Mouse (Mus musculus) neural tube, embryonic 11.5 days (tissue): ENCODE measurements at regions not wholly inside any gene's neighbourhood (a gene's known extent, or its start where the extent isn't known, plus 50 kb on each side); places are given as distances from the start of the nearest gene placed in this dataset.
A peak's percentile ranks its signal among the peaks of the same experiment; 100 is the strongest.

Experiments
- ATAC-seq: fragments of 200-750 bp; cut with Nextera tagmentation; 2 replicates; pipeline ENCODE4 v1.8.0; 2017; ENCODE audit warnings: moderate number of reproducible peaks, mild to moderate bottlenecking, moderate TSS enrichment, moderate library complexity; ENCODE audit not compliant: insufficient read depth, low FRiP score, low TSS enrichment
- DNase-seq: peaks from one replicate; pipeline ENCODE4 v3.0.0-alpha.2; 2015; ENCODE audit warnings: low spot score
- H3K27ac ChIP-seq: fragments of 300-500 bp; sonication (generic); 2 replicates; pipeline ENCODE4 v1.5.1; 2014; ENCODE audit warnings: low read depth, mild to moderate bottlenecking, low read length
- H3K27me3 ChIP-seq: fragments of 300-500 bp; sonication (generic); 2 replicates; pipeline ENCODE4 v1.6.1; 2014; ENCODE audit warnings: mild to moderate bottlenecking, low read length, mixed read lengths; ENCODE audit not compliant: control insufficient read depth, insufficient read depth
- H3K36me3 ChIP-seq: fragments of 300-500 bp; sonication (generic); 2 replicates; pipeline ENCODE4 v1.6.1; 2014; ENCODE audit warnings: mild to moderate bottlenecking, low read length, moderate library complexity, mixed read lengths; ENCODE audit not compliant: control insufficient read depth, insufficient read depth
- H3K4me1 ChIP-seq: fragments of 300-500 bp; sonication (generic); 2 replicates; pipeline ENCODE4 v1.6.1; 2014; ENCODE audit warnings: low read length, mixed read lengths; ENCODE audit not compliant: control insufficient read depth, insufficient read depth
- H3K4me2 ChIP-seq: fragments of 300-500 bp; sonication (generic); 2 replicates; pipeline ENCODE4 v1.6.1; 2014; ENCODE audit warnings: low read depth, mild to moderate bottlenecking, moderate library complexity
- H3K4me3 ChIP-seq: fragments of 300-500 bp; sonication (generic); 2 replicates; pipeline ENCODE4 v1.5.1; 2014; ENCODE audit warnings: low read depth, low read length
- H3K9ac ChIP-seq: fragments of 300-500 bp; sonication (generic); 2 replicates; pipeline ENCODE4 v1.6.1; 2014; ENCODE audit warnings: mild to moderate bottlenecking, low read length
- H3K9me3 ChIP-seq: fragments of 300-500 bp; sonication (generic); 2 replicates; pipeline ENCODE4 v1.6.1; 2016; ENCODE audit warnings: low read length; ENCODE audit not compliant: control insufficient read depth
- WGBS: fragments of 180-500 bp; shearing (Covaris S2); extraction: QIAGEN DNeasy Blood & Tissue Kit; methylation state at CpG from one replicate; pipeline ENCODE4 v1.1.7; 2014; 5-methylcytosine and 5-hydroxymethylcytosine counted together

DNA sequence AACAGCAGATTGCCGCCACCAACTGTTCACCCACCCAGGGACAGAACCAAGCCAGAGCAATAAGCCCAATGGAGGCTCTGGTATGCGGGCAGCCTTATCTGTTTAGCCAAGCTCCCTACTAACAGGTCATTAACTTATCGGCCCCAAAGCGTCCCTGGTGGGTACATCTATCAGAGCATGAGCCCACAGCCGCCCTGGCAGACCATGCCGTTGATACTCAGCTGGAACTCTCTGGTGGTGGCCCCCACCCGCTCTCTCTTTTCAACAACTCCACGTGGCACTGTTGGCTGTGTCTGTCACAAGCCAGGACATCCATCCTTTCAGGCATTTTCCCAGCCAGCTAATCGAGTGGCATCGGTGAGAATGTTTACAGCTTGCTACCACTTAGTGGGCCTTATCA lies 100.8 kb upstream of the Rbm19 start:
- Histone ChIP-seq H3K4me3 (no peak overlapping the region), H3K27ac (no peak overlapping the region), H3K4me1 (no peaks in the 10 kb centered on the region), H3K4me2 (no peak overlapping the region), H3K9ac (no peak overlapping the region), H3K36me3 (no peaks in the 10 kb centered on the region), H3K27me3 (no peaks in the 10 kb centered on the region), H3K9me3 (no peaks in the 10 kb centered on the region)
- ATAC-seq (no peak), DNase-seq (no peak)
- 83% methylated on average over 10 of the region's 10 CpGs for WGBS

GRCm38 (mm10) chr5:120018126-120018525 lies 98.1 kb upstream of the Rbm19 start:
- Histone ChIP-seq H3K27ac (no peak overlapping the region), H3K9ac (no peak overlapping the region), H3K36me3 (no peaks in the 10 kb centered on the region), H3K27me3 (no peaks in the 10 kb centered on the region), H3K4me1 (no peaks in the 10 kb centered on the region), H3K9me3 (no peaks in the 10 kb centered on the region), H3K4me2 (no peak overlapping the region), H3K4me3 (no peak overlapping the region)
- 89% methylated on average over 2 of the region's 2 CpGs for WGBS
- ATAC-seq (no peak), DNase-seq (no peak)

- Histone ChIP-seq H3K27me3 (no peaks in the 10 kb centered on the region), H3K4me2 (no peak overlapping the region), H3K4me3 (no peak overlapping the region), H3K27ac (no peak overlapping the region), H3K36me3 (no peaks in the 10 kb centered on the region), H3K4me1 (peaks cover 4% of the 10 kb centered on the region; the same call in 1 of the 2 replicates), H3K9ac (no peak overlapping the region), H3K9me3 (no peaks in the 10 kb centered on the region)
- no peak for ATAC-seq
- 83% methylated on average over 5 of the region's 5 CpGs for WGBS
- no peak for DNase-seq
These were observed 95.5 kb upstream of the Rbm19 start for GRCm38 (mm10) chr5:120020748-120021147.

DNA sequence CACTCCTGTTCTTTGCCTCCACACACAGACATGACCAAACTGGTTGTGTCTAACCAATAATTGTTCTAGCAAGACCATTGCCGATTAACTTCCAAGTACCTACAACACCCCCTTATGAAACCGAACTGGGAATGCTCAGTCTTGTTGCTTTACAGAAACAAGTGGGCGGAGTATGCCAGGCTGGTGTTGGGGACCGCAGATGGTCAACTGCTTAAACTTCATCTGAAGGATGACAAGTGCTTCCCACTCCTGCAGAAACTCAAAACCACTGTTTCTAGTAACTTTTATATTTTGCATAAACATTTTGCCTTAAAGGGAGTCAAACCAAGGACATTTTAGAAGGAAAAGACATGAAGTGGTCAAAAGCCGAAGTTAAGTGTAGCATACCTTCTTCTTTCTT lies 94.0 kb upstream of the Rbm19 start:
- Histone ChIP-seq H3K4me2 (no peak overlapping the region), H3K4me3 (no peak overlapping the region), H3K9ac (no peak overlapping the region), H3K36me3 (no peaks in the 10 kb centered on the region), H3K27ac (no peak overlapping the region), H3K9me3 (no peaks in the 10 kb centered on the region), H3K27me3 (no peaks in the 10 kb centered on the region), H3K4me1 (peaks cover 4% of the 10 kb centered on the region; the same call in 1 of the 2 replicates)
- ATAC-seq: no peak
- WGBS: 96% methylated on average over 5 of the region's 5 CpGs
- DNase-seq: no peak

DNA sequence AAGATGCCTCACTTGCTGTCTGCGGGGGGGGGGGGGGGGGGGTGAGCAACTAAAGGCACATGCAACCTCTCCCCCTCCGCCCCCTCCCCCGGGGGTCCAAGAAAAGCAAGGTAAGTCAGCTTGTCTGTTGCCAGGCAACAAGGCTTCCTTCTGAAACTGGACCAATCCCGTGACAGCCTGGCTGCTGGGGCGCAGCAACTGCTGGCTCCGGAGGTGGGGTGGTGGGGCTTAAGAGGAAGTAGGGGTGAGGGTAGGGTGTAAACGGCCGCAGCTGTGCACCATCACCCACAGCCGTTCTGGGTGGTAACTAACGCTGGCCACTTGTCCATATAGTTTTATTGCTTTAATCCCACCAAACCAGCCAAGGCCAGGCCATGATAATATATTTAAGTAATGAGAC lies 92.2 kb upstream of the Rbm19 start:
- Histone ChIP-seq H3K4me3 (no peak overlapping the region), H3K4me2 (0 out of 2 replicates have a peak overlapping the region, but pooled peaks have one; percentile 16), H3K36me3 (no peaks in the 10 kb centered on the region), H3K9ac (no peak overlapping the region), H3K9me3 (no peaks in the 10 kb centered on the region), H3K27ac (no peak overlapping the region), H3K4me1 (peaks cover 4% of the 10 kb centered on the region; the same call in 1 of the 2 replicates), H3K27me3 (no peaks in the 10 kb centered on the region)
- DNase-seq: peak; percentile 45
- no peak for ATAC-seq
- 6% methylated on average over 10 of the region's 10 CpGs for WGBS

DNA sequence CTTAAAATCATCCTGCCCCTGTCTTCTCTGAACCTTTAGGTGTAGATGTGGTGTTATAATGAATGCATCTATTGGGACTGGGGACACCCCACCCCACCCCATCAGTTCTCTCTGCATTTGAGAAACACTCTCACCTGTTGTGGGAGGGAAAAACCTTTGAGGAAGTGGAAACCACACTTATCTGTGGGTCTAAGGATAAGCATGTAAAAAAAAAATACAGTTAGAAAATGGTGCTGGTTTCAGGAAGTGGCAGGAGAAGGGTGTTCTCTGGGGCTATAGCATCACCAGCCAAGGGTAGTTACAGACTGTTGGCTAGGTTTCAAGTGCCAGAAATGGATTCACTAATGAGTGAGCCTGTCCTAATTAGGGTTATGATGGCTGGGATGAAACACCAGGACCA lies 91.1 kb upstream of the Rbm19 start:
- no peak for DNase-seq
- Histone ChIP-seq H3K36me3 (no peaks in the 10 kb centered on the region), H3K9me3 (no peaks in the 10 kb centered on the region), H3K4me1 (peaks cover 4% of the 10 kb centered on the region; the same call in 1 of the 2 replicates), H3K27ac (no peak overlapping the region), H3K4me2 (no peak overlapping the region), H3K4me3 (no peak overlapping the region), H3K27me3 (no peaks in the 10 kb centered on the region), H3K9ac (no peak overlapping the region)
- no peak for ATAC-seq

- no peaks in the 10 kb centered on the region for H3K27me3 ChIP-seq
- no peaks in the 10 kb centered on the region for H3K4me1 ChIP-seq
- 81% methylated on average over 15 of the region's 15 CpGs for WGBS
- H3K27ac ChIP-seq: no peak overlapping the region
- ATAC-seq (no peak), DNase-seq (no peak)
- no peaks in the 10 kb centered on the region for H3K9me3 ChIP-seq
- no peak overlapping the region for H3K4me2 ChIP-seq
- H3K9ac ChIP-seq: no peak overlapping the region
- H3K36me3 ChIP-seq: no peaks in the 10 kb centered on the region
- no peak overlapping the region for H3K4me3 ChIP-seq
These were observed 85.4 kb upstream of the Rbm19 start for GRCm38 (mm10) chr5:120030904-120031303.

DNA sequence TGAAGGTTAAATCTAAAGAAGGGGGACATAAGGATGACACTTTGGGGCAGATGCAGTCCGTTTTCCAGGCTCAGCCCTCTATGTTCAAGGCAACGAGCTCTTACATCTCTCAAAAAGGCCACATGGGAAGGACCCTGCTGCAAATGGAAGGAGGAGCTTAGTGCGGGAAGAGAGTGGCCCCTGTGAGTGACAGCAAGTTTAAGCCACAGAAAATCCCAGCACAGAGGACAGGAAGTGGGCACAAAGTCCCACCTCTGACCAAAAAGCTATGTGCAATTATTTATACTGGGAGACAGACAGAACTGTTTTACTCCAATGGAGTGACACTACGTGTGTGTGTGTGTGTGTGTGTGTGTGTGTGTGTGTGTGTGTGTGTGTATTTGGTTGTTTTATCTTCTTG lies 84.7 kb upstream of the Rbm19 start:
- no peak overlapping the region for H3K27ac ChIP-seq
- no peaks in the 10 kb centered on the region for H3K4me1 ChIP-seq
- no peak overlapping the region for H3K4me2 ChIP-seq
- H3K9me3 ChIP-seq: no peaks in the 10 kb centered on the region
- no peaks in the 10 kb centered on the region for H3K27me3 ChIP-seq
- H3K36me3 ChIP-seq: no peaks in the 10 kb centered on the region
- 74% methylated on average over 4 of the region's 4 CpGs for WGBS
- DNase-seq (no peak), ATAC-seq (no peak)
- no peak overlapping the region for H3K4me3 ChIP-seq
- H3K9ac ChIP-seq: no peak overlapping the region

DNA sequence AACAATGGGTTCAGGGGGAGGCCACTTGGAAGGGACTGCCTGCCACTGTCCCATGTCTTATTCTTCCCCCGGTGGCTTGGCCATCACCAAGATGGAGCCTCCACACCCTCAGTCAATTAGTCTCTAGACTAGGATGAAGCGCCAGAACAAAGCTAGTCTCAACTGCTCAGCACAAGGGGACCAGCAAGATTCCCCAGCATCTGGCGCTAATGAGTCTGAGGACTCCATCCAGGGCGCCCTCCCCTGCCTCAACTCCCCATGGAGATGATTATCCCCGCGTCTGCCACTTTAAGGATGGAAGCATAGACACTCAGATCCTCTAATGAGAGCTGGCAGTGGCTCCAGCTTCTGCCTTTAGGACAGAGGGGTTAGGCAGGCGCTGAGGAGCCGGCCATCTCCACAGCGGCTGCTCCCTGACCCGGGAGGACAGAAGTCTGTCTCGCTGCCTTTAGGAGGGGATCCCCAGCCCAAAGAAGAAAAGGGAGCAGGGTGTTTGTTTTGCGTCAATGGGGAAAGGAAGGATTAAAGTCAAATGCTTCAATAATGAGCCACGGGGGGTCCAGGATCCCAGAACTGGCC lies 81.7 kb upstream of the Rbm19 start:
- H3K36me3 ChIP-seq: no peaks in the 10 kb centered on the region
- H3K9me3 ChIP-seq: no peaks in the 10 kb centered on the region
- H3K4me1 ChIP-seq: no peaks in the 10 kb centered on the region
- ATAC-seq (no peak), DNase-seq (no peak)
- H3K4me2 ChIP-seq: no peak overlapping the region
- no peaks in the 10 kb centered on the region for H3K27me3 ChIP-seq
- H3K4me3 ChIP-seq: no peak overlapping the region
- WGBS: 16% methylated on average over 13 of the region's 13 CpGs
- H3K9ac ChIP-seq: no peak overlapping the region
- H3K27ac ChIP-seq: no peak overlapping the region
